Mouse (Mus musculus) cerebellum, postnatal 36 days (tissue): Measurements from ENCODE around the gene Rims4.

Source experiments
- DNase-seq, 2 experiments: peaks; one replicate each; pipeline ENCODE4 v3.0.0; 2021 to 2022; ENCODE audit warnings: mixed read lengths in 2 of 2

Gene Rims4

DNA sequence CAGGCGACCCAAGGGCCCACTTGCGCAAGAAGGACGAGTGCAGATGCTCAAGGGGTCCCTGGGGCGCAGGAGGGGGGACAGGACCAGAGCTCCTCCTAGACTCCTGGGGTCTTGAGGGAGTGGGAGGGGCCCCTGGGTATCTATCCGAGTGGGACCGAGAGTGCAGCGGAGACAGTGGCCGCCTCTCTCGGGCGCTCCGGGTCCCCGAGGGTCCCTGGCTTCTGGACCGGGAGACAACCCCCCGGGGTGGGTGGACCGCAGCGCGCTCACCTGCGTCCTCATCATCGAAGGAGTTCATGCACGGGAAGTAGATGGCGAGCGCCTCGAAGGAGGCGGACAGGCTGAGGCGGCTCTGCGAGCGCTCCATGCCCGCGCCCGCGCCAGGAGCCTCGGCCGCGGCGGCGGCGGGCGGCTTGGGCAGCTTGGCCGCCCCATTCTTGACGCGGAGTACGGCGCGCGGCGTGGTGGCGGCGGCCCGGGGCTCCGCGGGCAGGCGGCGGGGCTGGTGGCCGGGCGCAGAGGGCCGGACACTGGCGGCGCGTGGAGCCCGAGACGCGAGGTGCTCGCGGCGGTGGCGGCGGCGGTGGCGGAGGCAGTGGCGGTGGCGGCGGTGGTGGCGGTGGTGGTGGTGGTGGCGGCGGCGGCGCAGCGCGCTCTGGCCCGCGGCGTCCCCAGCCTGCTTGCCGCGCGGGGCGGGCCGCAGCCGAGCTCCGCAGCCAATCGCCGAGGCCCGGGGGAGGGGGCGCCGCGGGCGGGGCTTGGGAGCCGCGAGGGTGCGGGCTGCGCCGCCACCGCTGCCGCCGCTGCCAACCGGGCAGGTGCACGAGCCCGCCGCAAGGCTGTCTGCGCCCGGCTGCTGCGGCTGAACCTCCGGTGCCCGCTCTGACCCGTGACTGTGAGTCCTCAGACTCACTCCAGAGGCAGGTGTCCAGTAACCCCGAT, at the start of gene Rims4:
TSS of gene Rims4 (minus strand) at position 367 of the 942 bp plus-strand sequence.
- peak; percentile 77 to 89 for DNase-seq

DNA sequence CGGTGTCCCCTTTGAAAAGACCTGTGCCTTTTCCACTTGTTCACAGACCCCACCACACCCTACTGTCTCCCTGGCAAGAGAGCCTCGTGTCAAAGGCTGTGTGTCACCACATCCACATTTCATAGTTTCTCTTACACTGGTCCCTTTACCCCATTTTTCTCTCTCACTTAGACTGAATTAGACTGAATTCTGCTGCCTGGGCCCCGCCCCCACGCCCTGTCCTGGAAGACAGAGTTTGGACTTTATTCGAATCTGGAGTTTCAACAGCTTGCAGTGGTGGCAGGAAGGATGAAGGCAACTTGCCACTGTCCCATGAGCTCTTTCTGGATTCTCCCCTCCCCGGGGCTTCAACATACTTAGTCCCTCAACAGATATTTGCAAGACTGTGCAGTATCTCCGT, 47.2 kb upstream of the Rims4 start:
- DNase-seq = peak; percentile 32 to 39

DNA sequence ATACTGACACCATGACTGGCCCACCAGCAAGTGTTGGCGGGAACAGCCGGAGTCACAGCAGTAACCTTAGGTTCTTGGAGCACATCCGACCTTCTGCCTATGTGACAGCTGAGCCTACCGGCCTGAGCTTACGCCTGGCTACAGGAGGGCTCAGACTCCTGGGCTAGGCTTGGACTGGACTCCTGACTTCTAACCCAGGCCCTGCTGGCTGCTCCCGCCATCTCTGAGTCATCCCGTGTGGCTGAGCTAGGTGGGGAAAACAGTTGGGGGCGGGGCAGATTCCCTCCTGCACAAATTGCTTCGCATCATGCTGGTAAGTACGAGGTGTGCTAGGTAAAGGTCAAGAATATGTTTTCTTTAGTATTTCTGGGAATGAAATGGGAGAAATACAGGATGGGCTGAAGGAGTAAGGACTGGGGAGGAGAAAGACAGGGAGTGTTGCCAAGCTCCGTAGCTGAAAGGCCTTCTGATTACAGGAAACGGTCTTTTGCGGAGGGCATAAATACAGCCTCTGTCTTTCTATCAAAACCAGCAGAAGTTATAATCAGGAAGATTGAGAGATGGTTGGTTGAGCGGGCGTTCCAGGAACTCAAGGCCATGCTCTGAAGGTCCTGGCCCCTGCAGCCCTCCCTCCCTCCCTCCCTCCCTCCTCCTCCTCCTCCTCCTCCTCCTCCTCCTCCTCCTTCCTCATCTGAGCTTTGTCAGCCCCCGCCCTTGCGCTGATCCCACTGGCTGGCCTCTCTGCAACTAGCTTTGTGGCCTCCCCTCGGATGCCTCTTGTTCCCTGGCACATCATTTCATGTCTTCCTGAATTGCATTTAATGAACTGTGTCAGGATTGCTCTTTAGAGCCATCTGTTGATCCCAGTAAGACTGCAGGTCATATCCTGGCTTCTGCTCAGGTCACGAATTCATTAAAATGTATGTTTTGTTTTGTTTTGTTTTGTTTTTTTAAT, 46.4 kb upstream of the Rims4 start:
- peak; percentile 88 to 89 for DNase-seq

- no peak for DNase-seq
Observed at GRCm38 (mm10) chr2:163953622-163954310, 35.3 kb upstream of the Rims4 start.

- DNase-seq = peak; percentile 81 to 85
Observed at GRCm38 (mm10) chr2:163951770-163952169, 33.3 kb upstream of the Rims4 start.

- peak; percentile 71 to 77 for DNase-seq
Observed at GRCm38 (mm10) chr2:163947976-163948375, 29.5 kb upstream of the Rims4 start.

DNA sequence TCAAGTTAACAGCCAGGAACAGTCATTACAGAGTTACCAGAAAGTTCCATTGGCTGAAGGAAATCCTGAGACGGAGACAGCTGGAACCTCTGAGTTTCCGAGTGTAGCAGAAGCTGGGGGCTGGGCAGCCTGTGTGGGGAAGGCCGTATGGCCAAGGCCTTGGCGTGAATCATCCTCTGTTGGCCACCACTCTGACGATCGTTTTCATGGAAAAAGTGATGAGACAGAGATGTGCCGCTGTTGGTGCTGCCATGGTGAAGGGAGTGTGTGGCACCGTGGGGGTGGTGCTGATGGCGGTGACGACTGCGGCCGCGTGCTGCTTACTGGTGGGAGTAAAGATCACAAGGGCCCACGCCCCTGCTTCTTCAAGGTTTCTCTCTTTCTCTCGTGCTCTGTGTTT, 27.7 kb upstream of the Rims4 start:
- DNase-seq = no peak

DNA sequence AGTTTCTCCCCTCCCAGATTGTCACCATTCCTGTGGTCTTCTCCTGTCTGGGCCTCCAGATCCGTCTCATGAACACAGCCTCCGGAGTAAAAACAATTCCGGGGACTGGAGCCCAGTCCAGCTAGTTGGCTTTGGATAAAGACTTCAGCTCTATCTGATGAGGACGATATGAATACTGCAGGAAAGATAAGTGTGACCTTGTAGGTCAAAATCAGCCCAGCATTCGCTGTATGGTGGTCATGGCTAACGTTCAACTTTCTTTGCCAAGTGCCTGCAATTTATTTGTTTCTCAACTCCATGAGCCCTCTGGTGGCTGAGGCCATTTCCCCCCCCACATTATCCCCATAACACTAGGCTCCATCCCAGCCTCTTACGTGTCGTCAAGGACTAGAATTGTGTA, 26.0 kb upstream of the Rims4 start:
- DNase-seq = no peak

- DNase-seq = no peak
Observed at GRCm38 (mm10) chr2:163943056-163943455, 24.6 kb upstream of the Rims4 start.

- DNase-seq = peak; percentile 88 to 89
Observed at GRCm38 (mm10) chr2:163939522-163939921, 21.0 kb upstream of the Rims4 start.

DNA sequence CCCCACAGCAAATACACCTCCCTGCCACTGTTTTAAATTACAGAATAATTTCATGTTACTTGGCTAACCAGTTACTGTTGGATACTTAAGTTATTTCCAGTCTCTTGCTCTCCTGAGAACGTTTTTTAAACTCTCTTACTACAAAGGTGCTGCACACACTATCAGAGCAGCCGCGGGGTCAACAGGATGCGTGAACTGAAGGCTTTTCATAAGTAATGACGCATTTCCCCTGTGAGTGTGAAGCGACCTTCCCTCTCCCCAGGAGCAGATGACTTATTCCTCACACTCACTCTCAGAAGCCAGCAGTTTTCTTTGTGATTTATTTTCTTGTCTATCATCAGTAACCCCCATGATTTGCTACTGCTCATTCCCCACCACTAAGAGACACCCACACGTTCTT, 13.7 kb upstream of the Rims4 start:
- no peak for DNase-seq

DNA sequence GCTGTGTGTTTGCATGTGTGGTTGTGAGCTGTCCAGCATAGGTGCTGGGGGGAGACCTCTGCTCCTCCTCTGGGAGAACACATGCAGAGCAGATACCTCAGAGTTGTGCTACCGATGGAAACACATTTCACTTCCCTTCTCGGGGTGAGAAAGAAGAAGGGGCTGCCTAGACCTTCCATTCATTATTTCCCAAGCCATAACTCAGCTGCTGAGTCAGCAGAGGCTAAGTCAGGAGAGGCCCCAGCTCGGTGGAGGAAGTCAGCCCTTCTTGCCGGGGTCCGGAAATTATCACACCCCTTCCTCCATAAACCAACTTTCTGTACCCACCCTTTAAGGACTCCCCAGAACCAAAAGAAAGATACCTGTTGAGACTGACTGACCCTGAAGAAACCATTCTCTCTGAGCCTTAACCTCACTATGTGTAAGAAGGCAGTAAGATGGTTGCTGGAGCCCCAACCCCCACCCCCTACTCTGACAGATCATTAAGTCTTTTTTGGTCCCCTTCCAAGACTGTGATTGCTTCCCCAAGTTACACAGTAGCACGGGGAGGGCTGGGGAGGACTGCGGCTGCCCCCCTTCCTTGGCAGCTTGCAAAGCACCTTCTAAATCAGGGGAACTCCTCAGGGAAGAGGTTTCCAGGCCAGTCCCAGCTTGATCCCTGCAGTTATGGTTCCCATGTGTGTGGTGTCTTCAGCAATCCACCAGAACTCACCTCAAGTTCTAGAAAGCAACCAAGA, 10.1 kb upstream of the Rims4 start:
- DNase-seq = no peak

DNA sequence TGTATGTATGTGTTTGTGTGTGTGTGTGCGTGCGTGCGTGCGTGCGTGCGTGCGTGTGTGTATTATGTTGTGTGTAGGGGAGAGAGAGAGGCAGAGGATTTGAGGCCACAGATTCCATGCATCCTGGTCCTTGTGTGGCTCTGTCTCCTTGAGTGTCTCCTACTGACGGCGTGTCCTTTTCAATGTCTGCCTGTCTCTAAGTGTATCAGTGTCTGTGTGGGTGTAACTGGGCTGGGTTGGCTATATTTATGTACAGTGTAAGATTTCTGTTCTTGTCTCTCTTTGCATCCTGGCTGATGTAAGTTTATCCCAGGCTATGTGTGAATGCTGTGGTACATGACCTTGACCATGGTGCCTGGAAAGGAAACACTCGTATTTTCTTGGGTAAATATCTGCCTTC, 6.6 kb upstream of the Rims4 start:
- DNase-seq = no peak

- DNase-seq = no peak
Observed at GRCm38 (mm10) chr2:163924531-163924930, 6.0 kb upstream of the Rims4 start.

DNA sequence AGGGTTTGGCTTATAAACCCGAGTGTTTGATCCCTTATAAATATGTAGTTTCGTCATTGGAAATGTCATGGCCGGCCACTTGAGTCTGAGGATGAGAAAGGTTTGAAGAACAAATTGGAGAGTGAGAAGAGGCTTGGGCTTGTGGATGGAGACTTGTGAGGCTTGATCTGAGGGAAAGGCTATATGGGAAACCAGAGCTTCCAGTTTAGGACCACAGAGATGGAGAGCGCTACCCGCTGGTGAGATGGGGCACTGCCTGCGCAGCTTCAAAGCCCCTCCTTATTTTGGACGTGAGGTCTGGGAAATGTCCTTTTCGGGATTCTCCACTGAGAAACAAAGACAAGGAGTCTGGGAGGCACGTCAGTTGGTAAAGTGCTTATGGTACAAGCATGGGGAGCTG, 4.6 kb upstream of the Rims4 start:
- no peak for DNase-seq

GRCm38 (mm10) chr2:163919581-163919980, 1.1 kb upstream of the Rims4 start:
- DNase-seq = no peak

DNA sequence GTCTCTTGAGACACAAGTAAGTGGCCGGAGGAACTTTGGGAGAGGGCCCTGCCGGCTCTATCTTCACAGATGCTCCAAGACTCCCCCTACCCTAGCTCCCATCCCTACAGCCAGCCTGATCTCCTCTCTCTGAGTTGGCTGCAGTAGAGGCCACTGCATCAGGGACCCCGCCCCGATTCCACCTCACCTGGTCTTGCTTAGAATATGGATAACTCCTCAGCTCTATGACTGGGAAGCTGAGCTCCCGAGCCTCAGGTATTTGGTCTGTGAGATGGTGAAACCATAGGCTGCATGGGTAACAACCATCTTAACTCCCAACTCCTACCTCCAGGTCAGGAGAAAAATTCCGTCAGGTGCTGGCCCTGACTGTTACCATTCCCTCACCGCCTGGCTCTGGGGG, 1.8 kb downstream of the Rims4 start:
- DNase-seq = peak in 1 of 2 experiments; percentile 11

- DNase-seq = no peak
Observed at GRCm38 (mm10) chr2:163915294-163915791, 3.1 kb downstream of the Rims4 start.

DNA sequence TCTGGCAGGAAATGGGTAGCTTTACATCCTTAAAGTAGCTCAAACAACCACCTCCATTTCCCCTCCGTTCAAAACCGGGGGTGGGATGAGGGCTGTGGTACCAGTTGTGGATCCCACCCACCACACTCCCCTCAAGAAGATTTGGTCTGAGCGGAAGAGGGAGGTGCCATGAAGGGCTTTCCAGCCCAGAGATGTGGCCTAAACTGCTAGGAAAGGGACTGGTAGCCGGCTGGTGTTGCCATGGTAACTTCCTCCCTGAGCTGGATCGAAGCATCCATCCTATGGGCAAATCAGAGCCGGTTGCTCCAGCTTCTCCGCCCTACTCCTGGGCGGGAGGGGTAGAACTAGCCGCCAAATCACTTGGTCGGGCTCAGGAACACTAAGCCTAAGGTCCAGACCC, 4.4 kb downstream of the Rims4 start:
- DNase-seq = peak; percentile 41 to 42

- no peak for DNase-seq
Observed at GRCm38 (mm10) chr2:163913704-163914103, 4.8 kb downstream of the Rims4 start.

GRCm38 (mm10) chr2:163911826-163912444, 6.5 kb downstream of the Rims4 start:
- no peak for DNase-seq
